Mouse (Mus musculus) small intestine, adult 2 months (tissue): ENCODE measurements around the gene Vmn1r196.

Source experiments
- CTCF ChIP-seq: fragments of 200-500 bp; IDR thresholded peaks from 2 replicates; pipeline ENCODE4 v1.5.1; 2012; ENCODE audit warnings: low read depth, mild to moderate bottlenecking, control low read depth, inconsistent platforms, low read length, moderate library complexity, mixed read lengths; ENCODE audit not compliant: insufficient replicate concordance, insufficient read length; ENCODE audit errors: extremely low read depth
- POLR2A ChIP-seq: fragments of 200-500 bp; IDR thresholded peaks from 2 replicates; pipeline ENCODE4 v1.6.1; 2012; ENCODE audit warnings: low read depth, mild to moderate bottlenecking, control low read depth, inconsistent platforms, low read length, moderate library complexity

- no peak for TF ChIP-seq POLR2A
- no peak for TF ChIP-seq CTCF
These were observed 18.0 kb upstream of the Vmn1r196 start for GRCm38 (mm10) chr13:22271721-22272120.
